Mouse (Mus musculus) liver, embryonic 12.5 days (tissue): ENCODE measurements at regions not wholly inside any gene's neighbourhood (a gene's known extent, or its start where the extent isn't known, plus 50 kb on each side); places are given as distances from the start of the nearest gene placed in this dataset.
A peak's percentile ranks its signal among the peaks of the same experiment; 100 is the strongest.

Experiments
- ATAC-seq: fragments of 200-750 bp; cut with Nextera tagmentation; 2 replicates; pipeline ENCODE4 v1.8.0; 2017; ENCODE audit warnings: moderate number of reproducible peaks, mild to moderate bottlenecking, moderate library complexity
- H3K27ac ChIP-seq: fragments of 300-500 bp; sonication (generic); 2 replicates; pipeline ENCODE4 v1.5.1; 2016; ENCODE audit warnings: mild to moderate bottlenecking
- H3K27me3 ChIP-seq: fragments of 300-500 bp; sonication (generic); replicated peaks from 2 replicates; pipeline ENCODE4 v1.6.1; 2016; ENCODE audit warnings: mild to moderate bottlenecking, moderate library complexity
- H3K36me3 ChIP-seq: fragments of 300-500 bp; sonication (generic); 2 replicates; pipeline ENCODE4 v1.6.1; 2016; ENCODE audit warnings: mild to moderate bottlenecking, moderate library complexity
- H3K4me1 ChIP-seq: fragments of 300-500 bp; sonication (generic); 2 replicates; pipeline ENCODE4 v1.6.1; 2016
- H3K4me2 ChIP-seq: fragments of 300-500 bp; sonication (generic); 2 replicates; pipeline ENCODE4 v1.6.1; 2016; ENCODE audit warnings: mild to moderate bottlenecking, moderate library complexity
- H3K4me3 ChIP-seq: fragments of 300-500 bp; sonication (generic); 2 replicates; pipeline ENCODE4 v1.5.1; 2016; ENCODE audit warnings: mild to moderate bottlenecking, moderate library complexity
- H3K9ac ChIP-seq: fragments of 300-500 bp; sonication (generic); 2 replicates; pipeline ENCODE4 v1.6.1; 2016; ENCODE audit warnings: mild to moderate bottlenecking, moderate library complexity
- H3K9me3 ChIP-seq: fragments of 300-500 bp; sonication (generic); replicated peaks from 2 replicates; pipeline ENCODE4 v1.6.1; 2016; ENCODE audit warnings: mild to moderate bottlenecking, moderate library complexity
- WGBS: fragments of 180-500 bp; shearing (Covaris S2); methylation state at CpG from one replicate; pipeline ENCODE4 v1.1.7; 2016; ENCODE audit not compliant: insufficient replicate concordance; 5-methylcytosine and 5-hydroxymethylcytosine counted together

DNA sequence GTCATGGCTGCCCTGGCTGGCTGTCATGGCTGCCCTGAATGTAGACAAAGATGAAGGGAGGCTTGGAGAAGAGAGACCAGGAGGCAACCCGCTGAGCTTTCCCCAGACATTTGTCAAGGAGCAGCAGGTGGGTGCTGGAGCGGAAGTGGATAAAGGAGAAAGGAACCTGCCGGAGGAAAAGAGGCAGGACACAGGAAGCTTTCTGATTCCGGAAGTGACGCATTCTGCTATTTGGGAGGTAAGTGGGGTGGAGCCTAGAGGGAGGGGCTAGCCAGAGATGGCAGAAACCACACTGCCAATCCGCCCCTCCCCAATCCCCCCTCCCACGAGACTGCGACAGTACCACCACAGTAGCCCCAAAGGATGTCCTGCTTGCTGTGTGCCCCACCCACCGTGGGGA is 80.1 kb downstream of the Gm572 start:
- no peaks in the 10 kb centered on the region for H3K9me3 ChIP-seq
- no peak overlapping the region for H3K9ac ChIP-seq
- no peak overlapping the region for H3K27ac ChIP-seq
- ATAC-seq = no peak
- H3K4me2 ChIP-seq = no peak overlapping the region
- H3K4me3 ChIP-seq = no peak overlapping the region
- no peaks in the 10 kb centered on the region for H3K36me3 ChIP-seq
- H3K27me3 ChIP-seq = peaks cover 82% of the 10 kb centered on the region
- WGBS = 59% methylated on average over 9 of the region's 9 CpGs
- H3K4me1 ChIP-seq = no peaks in the 10 kb centered on the region

DNA sequence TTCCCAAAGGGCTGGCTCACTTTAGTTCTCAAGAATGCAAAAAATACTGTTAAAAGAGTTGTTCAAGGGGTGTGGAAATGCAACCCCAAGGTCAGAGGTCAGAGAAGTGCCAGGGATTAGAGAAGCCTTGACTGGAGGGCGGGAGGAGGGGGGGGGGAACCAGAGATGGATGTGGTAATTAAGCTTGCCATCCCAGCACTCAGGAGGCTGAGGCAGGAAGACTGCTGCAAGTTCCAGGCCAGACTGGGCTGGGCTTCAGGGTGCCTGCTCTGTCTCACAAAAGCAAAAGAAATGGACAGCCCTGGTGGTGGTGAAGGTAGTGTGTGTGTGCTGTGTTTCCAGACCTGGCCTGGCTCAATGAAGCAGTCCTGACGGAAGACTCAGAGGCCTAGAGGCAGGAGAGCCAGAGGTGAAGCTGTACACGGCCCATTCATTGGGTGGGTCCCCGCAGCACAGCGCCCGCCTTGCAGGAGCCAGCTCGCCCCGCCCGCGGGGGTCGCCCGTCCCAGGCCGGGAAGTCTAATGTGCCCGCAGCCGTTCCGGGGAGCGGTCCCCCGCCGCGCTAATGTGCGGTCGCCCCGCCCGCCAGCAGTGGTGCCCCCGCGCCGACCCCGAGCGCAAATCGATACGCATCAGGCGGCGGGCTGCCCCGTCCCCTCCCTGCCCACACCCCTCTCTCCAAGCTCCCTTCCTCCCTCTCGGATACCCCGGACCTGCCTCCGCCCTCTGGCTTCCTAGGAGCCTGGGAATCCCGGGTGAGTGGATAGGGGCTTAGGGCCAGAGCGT is 80.1 kb upstream of the Casz1 start:
- Histone ChIP-seq H3K27ac (no peak overlapping the region), H3K4me3 (peak overlapping the region; percentile 17; the same call in 1 of the 2 replicates), H3K4me1 (no peaks in the 10 kb centered on the region), H3K36me3 (no peaks in the 10 kb centered on the region), H3K9ac (no peak overlapping the region), H3K27me3 (peaks cover 73% of the 10 kb centered on the region), H3K9me3 (no peaks in the 10 kb centered on the region), H3K4me2 (peak overlapping the region; percentile 53)
- peak; percentile 30 for ATAC-seq
- WGBS = 8% methylated on average over 38 of the region's 39 CpGs

DNA sequence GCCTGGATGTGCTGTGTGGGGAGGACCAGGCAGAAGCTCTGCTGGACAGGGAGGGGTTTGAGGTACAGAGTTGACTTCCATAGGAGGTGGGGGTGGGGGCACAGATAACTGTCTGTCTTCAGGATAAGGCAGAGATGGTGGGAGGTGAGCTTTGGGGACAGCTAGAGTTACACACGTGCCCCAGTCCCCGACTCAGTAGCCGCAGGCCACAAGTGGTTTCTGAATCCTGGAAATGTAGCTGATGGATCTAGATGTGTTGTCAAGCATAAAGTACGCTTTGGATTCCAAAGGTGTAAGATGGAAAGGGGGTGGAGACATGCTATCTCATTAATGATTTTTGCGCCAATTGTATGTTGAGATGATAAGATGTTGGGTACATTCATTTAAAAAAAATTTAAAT is 75.4 kb upstream of the Casz1 start:
- Histone ChIP-seq H3K36me3 (no peaks in the 10 kb centered on the region), H3K4me1 (no peaks in the 10 kb centered on the region), H3K27me3 (peaks cover 44% of the 10 kb centered on the region), H3K27ac (no peak overlapping the region), H3K4me3 (no peak overlapping the region), H3K9me3 (no peaks in the 10 kb centered on the region), H3K9ac (no peak overlapping the region), H3K4me2 (no peak overlapping the region)
- no peak for ATAC-seq
- 63% methylated on average over 5 of the region's 5 CpGs for WGBS

DNA sequence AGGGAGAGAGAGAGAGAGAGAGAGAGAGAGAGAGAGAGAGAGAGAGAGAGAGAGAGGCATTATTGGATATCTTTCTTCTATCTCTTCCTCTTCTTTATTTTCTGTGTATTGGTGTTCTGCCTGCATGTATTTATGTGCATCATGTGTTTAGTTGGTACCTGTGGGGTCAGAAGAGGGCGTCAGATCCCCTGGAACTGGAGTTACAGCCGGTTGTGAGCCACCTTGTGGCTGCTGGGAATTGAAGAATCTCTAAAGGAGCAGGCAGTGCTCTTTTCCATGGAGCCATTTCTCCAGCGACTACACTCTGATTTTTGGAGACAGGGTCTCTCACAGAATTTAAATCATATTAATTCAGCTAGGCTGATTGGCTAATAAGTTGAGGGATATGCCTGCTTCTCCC is 72.6 kb upstream of the Casz1 start:
- WGBS = 50% methylated on average over 3 of the region's 3 CpGs
- no peak overlapping the region for H3K4me2 ChIP-seq
- no peak for ATAC-seq

DNA sequence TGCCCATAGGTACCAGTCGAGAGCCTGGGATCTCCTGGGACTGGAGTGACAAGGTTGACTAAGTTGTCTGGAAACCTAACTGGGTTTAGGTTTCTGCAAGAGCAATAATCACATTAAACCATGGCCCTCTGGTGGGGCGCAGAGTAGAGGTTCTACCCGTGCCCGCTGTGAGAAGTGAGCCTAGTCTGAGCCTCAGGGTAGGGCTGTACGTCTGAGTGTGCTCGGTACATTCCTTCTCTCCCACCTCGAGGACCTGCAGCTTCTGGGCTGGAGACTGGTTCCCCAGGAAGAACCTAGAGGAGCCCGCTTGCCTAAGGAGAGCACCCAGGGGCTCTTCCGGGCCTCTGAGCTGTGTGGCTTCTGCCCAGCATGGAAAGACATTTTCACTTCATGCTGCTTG is 70.2 kb upstream of the Casz1 start:
- 60% methylated on average over 9 of the region's 9 CpGs for WGBS

More for the DNA sequence above, 72.6 kb upstream of the Casz1 start:
- no peak overlapping the region for H3K9ac ChIP-seq
- H3K36me3 ChIP-seq = no peaks in the 10 kb centered on the region
- no peak overlapping the region for H3K4me3 ChIP-seq
- H3K9me3 ChIP-seq = no peaks in the 10 kb centered on the region
- no peaks in the 10 kb centered on the region for H3K4me1 ChIP-seq
- peaks cover 28% of the 10 kb centered on the region for H3K27me3 ChIP-seq
- no peak overlapping the region for H3K27ac ChIP-seq

DNA sequence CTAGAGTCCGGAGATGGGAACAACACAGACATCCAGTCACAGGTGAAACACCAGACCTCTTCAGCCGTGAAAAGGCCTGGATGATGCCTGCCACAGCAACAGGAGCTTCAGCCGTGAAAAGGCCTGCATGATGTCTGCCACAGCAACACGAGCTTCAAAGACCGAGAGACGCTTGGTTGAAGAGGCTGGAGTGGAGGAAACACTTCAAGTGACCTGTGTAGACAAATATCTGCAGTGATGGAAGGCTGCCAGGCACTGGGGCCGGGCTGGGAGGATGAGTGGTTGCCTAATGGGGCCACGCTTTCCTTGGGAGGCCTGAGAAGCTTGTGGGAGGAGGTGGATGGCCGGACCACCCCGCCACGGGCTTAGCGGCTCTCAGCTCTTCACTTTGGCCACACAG is 69.7 kb upstream of the Casz1 start:
- WGBS = 58% methylated on average over 12 of the region's 12 CpGs
- no peak for ATAC-seq
- no peak overlapping the region for H3K27ac ChIP-seq
- no peaks in the 10 kb centered on the region for H3K9me3 ChIP-seq
- H3K27me3 ChIP-seq = peaks cover 56% of the 10 kb centered on the region
- no peaks in the 10 kb centered on the region for H3K36me3 ChIP-seq
- no peaks in the 10 kb centered on the region for H3K4me1 ChIP-seq
- no peak overlapping the region for H3K9ac ChIP-seq
- H3K4me2 ChIP-seq = no peak overlapping the region
- no peak overlapping the region for H3K4me3 ChIP-seq

More for the DNA sequence above, 70.2 kb upstream of the Casz1 start:
- Histone ChIP-seq H3K27ac (no peak overlapping the region), H3K4me3 (no peak overlapping the region), H3K9ac (no peak overlapping the region), H3K4me1 (no peaks in the 10 kb centered on the region), H3K9me3 (no peaks in the 10 kb centered on the region), H3K4me2 (no peak overlapping the region), H3K36me3 (no peaks in the 10 kb centered on the region), H3K27me3 (peaks cover 52% of the 10 kb centered on the region)
- ATAC-seq = no peak

DNA sequence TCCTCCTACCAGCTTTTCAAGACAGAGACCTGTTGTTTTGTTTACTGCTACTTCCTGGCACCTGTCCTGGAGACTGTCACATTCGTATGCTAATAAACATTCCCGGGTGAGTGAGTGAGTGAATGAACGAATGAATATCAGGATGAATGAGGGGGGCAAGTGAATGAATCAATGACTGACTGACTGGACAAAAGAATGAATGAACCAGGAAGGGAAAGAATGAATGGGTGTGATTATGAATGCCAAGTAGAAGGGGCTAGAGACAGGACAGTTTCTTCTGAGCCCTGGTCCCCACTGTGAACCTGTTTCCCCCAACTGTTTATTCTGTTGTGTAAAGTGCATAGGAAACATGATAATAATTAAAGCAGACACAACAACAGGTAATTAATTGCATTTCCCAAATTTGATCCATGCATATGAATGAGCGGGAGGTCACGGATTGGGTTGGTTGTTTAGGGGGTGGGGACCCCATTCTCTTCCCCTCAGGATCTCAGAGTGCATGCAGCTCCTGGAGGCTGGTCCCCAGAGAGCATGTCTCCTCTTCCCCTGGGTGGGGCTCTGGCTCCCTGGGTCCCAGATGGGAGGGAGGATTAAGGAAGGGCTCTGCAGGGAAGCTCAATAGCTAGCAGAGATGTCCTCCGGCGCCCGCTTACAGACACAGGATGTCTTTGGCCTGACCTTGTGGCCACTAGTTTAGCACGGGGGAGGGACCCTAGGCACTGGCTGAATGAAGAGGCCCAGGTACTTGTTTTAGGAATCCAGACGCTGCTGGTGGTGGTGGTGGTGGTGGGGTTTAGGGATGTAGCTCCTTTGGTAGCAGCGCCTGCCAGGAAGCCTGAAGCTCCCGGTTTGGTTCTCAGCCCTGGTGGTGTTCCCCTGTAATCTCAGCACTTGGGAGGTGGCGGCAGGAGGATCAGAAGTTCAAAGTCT is 65.4 kb upstream of the Casz1 start:
- Histone ChIP-seq H3K27ac (no peak overlapping the region), H3K4me1 (peaks cover 11% of the 10 kb centered on the region; the same call in 1 of the 2 replicates), H3K27me3 (peaks cover 79% of the 10 kb centered on the region), H3K9me3 (no peaks in the 10 kb centered on the region), H3K36me3 (no peaks in the 10 kb centered on the region), H3K4me3 (no peak overlapping the region), H3K9ac (no peak overlapping the region), H3K4me2 (no peak overlapping the region)
- no peak for ATAC-seq
- 25% methylated on average over 13 of the region's 13 CpGs for WGBS

DNA sequence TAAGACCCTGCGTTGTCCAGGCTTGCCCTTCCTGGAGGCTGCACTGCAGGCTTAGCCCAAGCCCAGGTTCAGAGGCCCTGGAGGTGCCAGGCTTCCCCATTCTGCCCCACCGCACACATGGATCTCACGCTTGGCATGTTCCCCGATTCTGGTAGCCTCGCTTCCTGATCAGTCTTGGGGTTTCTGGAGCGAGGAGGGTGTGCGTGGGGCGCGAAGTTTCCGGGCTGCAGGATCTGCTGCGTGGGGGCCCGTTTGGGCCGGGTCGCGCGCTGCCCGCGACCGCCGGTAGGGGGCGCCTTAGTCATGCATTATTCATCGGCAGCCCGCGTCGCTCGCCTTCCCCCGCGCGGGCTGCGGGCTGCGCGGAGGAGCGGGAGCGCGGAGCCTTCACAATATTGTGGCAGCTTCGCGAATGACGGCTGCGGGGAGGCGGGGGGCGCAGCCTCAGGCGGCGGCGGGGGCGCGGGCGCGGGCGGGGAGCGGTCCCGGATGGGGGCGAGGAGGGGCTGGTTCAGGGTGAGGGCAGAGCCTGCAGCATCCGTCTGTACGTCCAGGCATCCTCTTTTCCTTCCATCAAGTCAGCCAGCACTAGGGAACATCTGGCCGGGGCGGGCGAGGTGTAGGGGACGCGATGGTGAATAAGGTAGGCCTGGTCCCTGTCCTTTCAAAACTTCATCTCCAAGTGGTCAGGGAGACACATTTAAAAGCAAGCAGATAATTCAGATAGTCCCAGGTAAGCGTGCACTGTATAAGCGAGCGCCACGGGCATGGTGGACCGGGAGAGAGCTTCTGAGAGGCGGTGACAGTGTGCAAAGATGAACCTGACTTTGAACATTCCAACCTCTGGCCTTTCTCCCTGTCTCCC is 61.4 kb upstream of the Casz1 start:
- no peak overlapping the region for H3K27ac ChIP-seq
- ATAC-seq = peak; percentile 28; the same call in 1 of the 2 replicates

DNA sequence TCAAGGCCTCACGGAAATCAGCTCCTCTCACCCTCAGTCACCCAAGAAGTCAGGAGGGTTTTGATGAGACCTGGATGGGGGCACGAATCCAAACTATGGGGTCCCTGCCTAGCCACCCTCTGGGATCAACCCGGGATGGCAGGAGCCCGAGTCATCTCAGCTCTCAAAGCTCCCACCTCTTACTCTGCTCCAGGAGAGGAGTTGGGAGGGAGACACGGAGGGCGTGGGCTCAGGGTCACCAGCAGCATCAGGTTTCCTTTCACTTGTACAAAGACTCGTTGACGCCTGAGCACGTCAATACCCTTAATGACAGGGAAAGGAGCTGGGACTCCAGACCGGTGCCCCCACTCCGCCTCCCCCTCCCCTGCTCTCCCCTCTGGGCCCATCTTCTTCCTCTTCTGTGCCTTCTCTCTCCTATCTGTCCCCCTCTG is 60.8 kb upstream of the Casz1 start:
- WGBS = 21% methylated on average over 11 of the region's 11 CpGs
- no peaks in the 10 kb centered on the region for H3K36me3 ChIP-seq
- no peak for ATAC-seq
- H3K27ac ChIP-seq = no peak overlapping the region
- no peaks in the 10 kb centered on the region for H3K9me3 ChIP-seq
- no peak overlapping the region for H3K9ac ChIP-seq
- H3K4me2 ChIP-seq = peak overlapping the region; percentile 76; the same call in 1 of the 2 replicates
- peaks cover 11% of the 10 kb centered on the region; the same call in 1 of the 2 replicates for H3K4me1 ChIP-seq
- peaks cover 78% of the 10 kb centered on the region for H3K27me3 ChIP-seq
- H3K4me3 ChIP-seq = no peak overlapping the region

More for the DNA sequence above, 61.4 kb upstream of the Casz1 start:
- peak overlapping the region; percentile 76 for H3K4me2 ChIP-seq
- H3K27me3 ChIP-seq = peaks cover 82% of the 10 kb centered on the region
- peak overlapping the region; percentile 48 for H3K4me3 ChIP-seq
- H3K4me1 ChIP-seq = peaks cover 11% of the 10 kb centered on the region; the same call in 1 of the 2 replicates
- no peaks in the 10 kb centered on the region for H3K9me3 ChIP-seq
- no peaks in the 10 kb centered on the region for H3K36me3 ChIP-seq
- H3K9ac ChIP-seq = peak overlapping the region; percentile 47; the same call in 1 of the 2 replicates
- 4% methylated on average over 65 of the region's 65 CpGs for WGBS

DNA sequence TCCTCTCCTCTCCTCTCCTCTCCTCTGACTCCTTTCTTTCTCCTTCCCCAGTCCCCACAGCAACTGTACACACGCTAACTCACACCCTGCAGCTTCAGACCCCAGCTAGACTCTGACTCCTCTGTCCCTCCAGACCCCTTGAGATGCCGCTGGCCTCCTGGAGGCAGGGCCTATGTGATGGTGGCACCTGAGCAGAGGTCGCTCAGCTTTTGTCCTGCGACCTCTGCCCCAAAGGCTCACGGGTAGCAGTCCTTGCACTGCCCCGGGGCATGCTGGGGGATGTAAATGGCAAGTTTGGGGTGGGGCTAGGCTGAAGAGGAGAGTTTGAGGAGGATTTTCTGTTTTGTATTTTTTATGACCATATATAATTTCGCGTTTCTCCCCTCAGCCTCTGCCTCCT is 60.2 kb upstream of the Casz1 start:
- H3K4me2 ChIP-seq = no peak overlapping the region
- no peak overlapping the region for H3K9ac ChIP-seq
- H3K4me1 ChIP-seq = peaks cover 11% of the 10 kb centered on the region; the same call in 1 of the 2 replicates
- peaks cover 77% of the 10 kb centered on the region for H3K27me3 ChIP-seq
- 40% methylated on average over 8 of the region's 8 CpGs for WGBS
- H3K36me3 ChIP-seq = no peaks in the 10 kb centered on the region
- H3K27ac ChIP-seq = no peak overlapping the region
- H3K4me3 ChIP-seq = no peak overlapping the region
- no peak for ATAC-seq
- H3K9me3 ChIP-seq = no peaks in the 10 kb centered on the region
